11 mouse cellular contexts compared by ENCODE assay signal in genomic region chr9:99874735-99875617, GRCm38 (mm10). TPM values are rescaled to one million over a fixed set of nuclear protein-coding genes. Genes with fewer than 3 reads are reported as not detected.
DNase-seq lines count a peak whose midpoint lies in the region; ATAC-seq and TF ChIP-seq lines count a peak whose summit lies in the region.
"Had no signal": no experiment of that assay in that cellular context is flagged by ENCODE, and none has a peak within 500 bp of the region (broad histone marks: within the 10 kb centered on the region; RNA-seq: fewer than 3 reads in every experiment).

No protein-coding gene starts in this region.

- ATAC-seq in forebrain, embryonic 14.5 days, result no peak
- ATAC-seq in midbrain, embryonic 11.5 days (ENCODE audit: low FRiP score), result no peak
- no peak for ATAC-seq in activated CD4-positive, CD25-positive, alpha-beta regulatory T cell, adult 4 months

- WGBS in heart, embryonic 10.5 days, result 3% methylated on average over 52 of the region's 52 CpGs
- WGBS in forebrain, embryonic 14.5 days, result 2% methylated on average over 52 of the region's 52 CpGs
- WGBS in midbrain, embryonic 11.5 days, result under 1% methylated on average over 52 of the region's 52 CpGs

- H3K9me3 ChIP-seq in heart, embryonic 10.5 days, result no peaks in the 10 kb centered on the region
- H3K9me3 ChIP-seq in ES-Bruce4 (replicated peaks; ENCODE audit: control insufficient read depth, insufficient read depth, low read length, poor library complexity, severe bottlenecking), result no peaks in the 10 kb centered on the region
- H3K9me3 ChIP-seq in forebrain, embryonic 14.5 days (replicated peaks; ENCODE audit: control insufficient read depth, low read length), result no peaks in the 10 kb centered on the region
- no peaks in the 10 kb centered on the region for H3K9me3 ChIP-seq in midbrain, embryonic 11.5 days (ENCODE audit: control insufficient read depth, low read length)

- no peak overlapping the region for H3K27ac ChIP-seq in heart, embryonic 10.5 days
- H3K27ac ChIP-seq in ES-Bruce4 (ENCODE audit: insufficient read depth, low read length), result no peak overlapping the region
- no peak overlapping the region for H3K27ac ChIP-seq in forebrain, embryonic 14.5 days (ENCODE audit: low read depth, low read length)
- H3K27ac ChIP-seq in midbrain, embryonic 11.5 days (ENCODE audit: low read depth, low read length), result 0 out of 2 replicates have a peak overlapping the region, but pooled peaks have one; percentile 13

- no peaks in the 10 kb centered on the region for H3K36me3 ChIP-seq in heart, embryonic 10.5 days
- H3K36me3 ChIP-seq in ES-Bruce4 (ENCODE audit: control insufficient read depth, insufficient read depth, low read length, poor library complexity, severe bottlenecking), result no peaks in the 10 kb centered on the region
- no peaks in the 10 kb centered on the region for H3K36me3 ChIP-seq in forebrain, embryonic 14.5 days (ENCODE audit: control insufficient read depth, insufficient read depth, low read length)
- H3K36me3 ChIP-seq in midbrain, embryonic 11.5 days (ENCODE audit: control insufficient read depth, insufficient read depth, low read length), result no peaks in the 10 kb centered on the region

- no peak for DNase-seq in heart, embryonic 10.5 days (ENCODE audit: low spot score)
- no peak for DNase-seq in heart, postnatal 36 days
- DNase-seq in forebrain, embryonic 14.5 days (ENCODE audit: low spot score), result peak; percentile 21
- DNase-seq in midbrain, embryonic 11.5 days (ENCODE audit: low spot score, missing footprints), result peak; percentile 96
- no peak for DNase-seq in spleen, adult 18-20 months
- no peak for DNase-seq in left cerebral cortex, postnatal 14 days (ENCODE audit: low spot score in 2 of 2)

- H3K4me1 ChIP-seq in heart, embryonic 10.5 days, result peaks cover 32% of the 10 kb centered on the region
- peaks cover 2% of the 10 kb centered on the region for H3K4me1 ChIP-seq in ES-Bruce4 (ENCODE audit: control insufficient read depth, insufficient read depth, low read length)
- peaks cover 8% of the 10 kb centered on the region for H3K4me1 ChIP-seq in forebrain, embryonic 14.5 days (ENCODE audit: control insufficient read depth, insufficient read depth, low read length)
- H3K4me1 ChIP-seq in midbrain, embryonic 11.5 days (ENCODE audit: control insufficient read depth, insufficient read depth, low read length), result peaks cover 31% of the 10 kb centered on the region

- intact Hi-C loops in heart, postnatal 36 days (cut with DNase I), result no loop called here
- intact Hi-C loops in left cerebral cortex, postnatal 14 days (cut with DNase I), result loop anchor here (5.0 kb wide), 1 partner anchor 918 kb away; the partner anchor contains the start of gene Foxl2

- peaks cover 100% of the 10 kb centered on the region for H3K27me3 ChIP-seq in heart, embryonic 10.5 days (ENCODE audit: insufficient read depth, poor library complexity, severe bottlenecking)
- H3K27me3 ChIP-seq in ES-Bruce4 (ENCODE audit: control insufficient read depth, insufficient read depth, low read length, poor library complexity, severe bottlenecking), result peaks cover 39% of the 10 kb centered on the region
- H3K27me3 ChIP-seq in forebrain, embryonic 14.5 days (replicated peaks; ENCODE audit: control insufficient read depth, insufficient read depth, low read length), result peaks cover 93% of the 10 kb centered on the region
- peaks cover 99% of the 10 kb centered on the region for H3K27me3 ChIP-seq in midbrain, embryonic 11.5 days (ENCODE audit: control insufficient read depth, insufficient read depth, low read length)

- no peak for TF ChIP-seq CTCF in ES-Bruce4 (IDR thresholded peaks at IDR 0.05; ENCODE audit: low read depth, low read length)

- peak overlapping the region; percentile 42; the same call in 1 of the 2 replicates for H3K4me2 ChIP-seq in forebrain, embryonic 14.5 days (ENCODE audit: low read length)
- H3K4me2 ChIP-seq in midbrain, embryonic 11.5 days, result no peak overlapping the region

- no peak for TF ChIP-seq POLR2A in ES-Bruce4 (IDR thresholded peaks at IDR 0.05; ENCODE audit: insufficient read depth, low read length)

- H3K9ac ChIP-seq in ES-Bruce4 (ENCODE audit: low read depth, poor library complexity, severe bottlenecking), result no peak overlapping the region
- H3K9ac ChIP-seq in forebrain, embryonic 14.5 days (ENCODE audit: low read length), result 0 out of 2 replicates have a peak overlapping the region, but pooled peaks have one; percentile 2
- peak overlapping the region; percentile 37; the same call in 1 of the 2 replicates for H3K9ac ChIP-seq in midbrain, embryonic 11.5 days (ENCODE audit: low read length)

- TF ChIP-seq EP300 in ES-Bruce4 (IDR thresholded peaks at IDR 0.05; ENCODE audit: insufficient read depth, low read depth, low read length), result no peak

- peak overlapping the region; percentile 49 for H3K4me3 ChIP-seq in heart, embryonic 10.5 days
- H3K4me3 ChIP-seq in ES-Bruce4 (ENCODE audit: low read depth, low read length), result peak overlapping the region; percentile 27
- peak overlapping the region; percentile 22; the same call in 1 of the 2 replicates for H3K4me3 ChIP-seq in forebrain, embryonic 14.5 days (ENCODE audit: low read depth, low read length)
- peak overlapping the region; percentile 22 for H3K4me3 ChIP-seq in midbrain, embryonic 11.5 days (ENCODE audit: low read depth, low read length)
- H3K4me3 ChIP-seq: erythroblast, embryonic 14.5 days; myocyte had no signal

RNA-seq across cellular contexts. Expression of gene Sox14, which starts 1.0 kb away (rescaled TPM):
- 0.18 TPM in 1 of 2 replicates, not detected in the other for polyA plus RNA-seq in heart, embryonic 10.5 days (2016; fragmentation: Nextera tagmentation; extraction: Ambion mirVana)
- not detected for total RNA-seq in heart, postnatal 36 days (2021)
- not detected in 2 replicates for polyA plus RNA-seq in ES-Bruce4 (2011; ENCODE audit: insufficient read depth, insufficient read length, low read depth, missing spikeins)
- polyA plus RNA-seq in forebrain, embryonic 14.5 days (2014; fragmentation: Nextera tagmentation; extraction: Ambion mirVana), result 2.8 and 3.6 TPM in 2 replicates
- polyA plus RNA-seq in midbrain, embryonic 11.5 days (2014; fragmentation: Nextera tagmentation; extraction: Ambion mirVana), result 12.4 and 14.0 TPM in 2 replicates
- polyA plus RNA-seq in activated CD4-positive, CD25-positive, alpha-beta regulatory T cell, adult 4 months (2017; shearing (Covaris generic)), result not detected
- total RNA-seq in left cerebral cortex, postnatal 14 days (2021), result not detected
- total RNA-seq: adrenal gland, postnatal 4 days had no signal
- polyA plus RNA-seq: erythroblast, embryonic 14.5 days; myocyte had no signal

Comparison
In these comparisons a context has a peak if more than half of its experiments do, and no peak if none do; other contexts are left out.
1. DNase-seq: peak in forebrain, embryonic 14.5 days (single experiment) and midbrain, embryonic 11.5 days (single experiment); none in heart, embryonic 10.5 days (single experiment), heart, postnatal 36 days (0 of 2), spleen, adult 18-20 months (0 of 2) and left cerebral cortex, postnatal 14 days (0 of 2).
2. Peak in every context shown above with its lines, with median percentiles within 50 percentile points of each other: H3K4me3 ChIP-seq.